Mouse (Mus musculus) stomach, embryonic 15.5 days (tissue): ENCODE measurements around the gene Morc4. TPM values are rescaled to one million over a fixed set of nuclear protein-coding genes. Genes with fewer than 3 reads are reported as not detected.

Experiments
- ATAC-seq: fragments of 200-750 bp; cut with Nextera tagmentation; 2 replicates; pipeline ENCODE4 v1.8.0; 2017; ENCODE audit warnings: low read depth, moderate number of reproducible peaks, moderate TSS enrichment; ENCODE audit not compliant: insufficient read depth, low FRiP score
- H3K27ac ChIP-seq: fragments of 300-500 bp; sonication (generic); 2 replicates; pipeline ENCODE4 v1.5.1; 2015; ENCODE audit warnings: mild to moderate bottlenecking, inconsistent platforms
- H3K27me3 ChIP-seq: fragments of 300-500 bp; sonication (generic); replicated peaks from 2 replicates; pipeline ENCODE4 v1.6.1; 2015; ENCODE audit warnings: inconsistent platforms
- H3K36me3 ChIP-seq: fragments of 300-500 bp; sonication (generic); 2 replicates; pipeline ENCODE4 v1.6.1; 2015; ENCODE audit warnings: inconsistent platforms
- H3K4me1 ChIP-seq: fragments of 300-500 bp; sonication (generic); 2 replicates; pipeline ENCODE4 v1.6.1; 2015; ENCODE audit warnings: inconsistent platforms
- H3K4me2 ChIP-seq: fragments of 300-500 bp; sonication (generic); 2 replicates; pipeline ENCODE4 v1.6.1; 2015; ENCODE audit warnings: mild to moderate bottlenecking, inconsistent platforms
- H3K4me3 ChIP-seq: fragments of 300-500 bp; sonication (generic); replicated peaks from 2 replicates; pipeline ENCODE4 v1.5.1; 2015; ENCODE audit warnings: inconsistent platforms
- H3K9ac ChIP-seq: fragments of 300-500 bp; sonication (generic); 2 replicates; pipeline ENCODE4 v1.6.1; 2015; ENCODE audit warnings: inconsistent platforms
- H3K9me3 ChIP-seq: fragments of 300-500 bp; sonication (generic); 2 replicates; pipeline ENCODE4 v1.6.1; 2016; ENCODE audit warnings: inconsistent platforms
- WGBS: fragments of 180-500 bp; shearing (Covaris S2); methylation state at CpG from one replicate; pipeline ENCODE4 v1.1.7; 2015; 5-methylcytosine and 5-hydroxymethylcytosine counted together
- polyA plus RNA-seq: library from polyadenylated mRNA; unstranded; fragments of >200 nt; fragmentation: Nextera tagmentation; extraction: Ambion mirVana; gene quantifications from 2 replicates; pipeline ENCODE4 v1.2.1, GENCODE M21; 2015

Gene Morc4
- 17.5 and 19.6 TPM in 2 replicates for polyA plus RNA-seq

DNA sequence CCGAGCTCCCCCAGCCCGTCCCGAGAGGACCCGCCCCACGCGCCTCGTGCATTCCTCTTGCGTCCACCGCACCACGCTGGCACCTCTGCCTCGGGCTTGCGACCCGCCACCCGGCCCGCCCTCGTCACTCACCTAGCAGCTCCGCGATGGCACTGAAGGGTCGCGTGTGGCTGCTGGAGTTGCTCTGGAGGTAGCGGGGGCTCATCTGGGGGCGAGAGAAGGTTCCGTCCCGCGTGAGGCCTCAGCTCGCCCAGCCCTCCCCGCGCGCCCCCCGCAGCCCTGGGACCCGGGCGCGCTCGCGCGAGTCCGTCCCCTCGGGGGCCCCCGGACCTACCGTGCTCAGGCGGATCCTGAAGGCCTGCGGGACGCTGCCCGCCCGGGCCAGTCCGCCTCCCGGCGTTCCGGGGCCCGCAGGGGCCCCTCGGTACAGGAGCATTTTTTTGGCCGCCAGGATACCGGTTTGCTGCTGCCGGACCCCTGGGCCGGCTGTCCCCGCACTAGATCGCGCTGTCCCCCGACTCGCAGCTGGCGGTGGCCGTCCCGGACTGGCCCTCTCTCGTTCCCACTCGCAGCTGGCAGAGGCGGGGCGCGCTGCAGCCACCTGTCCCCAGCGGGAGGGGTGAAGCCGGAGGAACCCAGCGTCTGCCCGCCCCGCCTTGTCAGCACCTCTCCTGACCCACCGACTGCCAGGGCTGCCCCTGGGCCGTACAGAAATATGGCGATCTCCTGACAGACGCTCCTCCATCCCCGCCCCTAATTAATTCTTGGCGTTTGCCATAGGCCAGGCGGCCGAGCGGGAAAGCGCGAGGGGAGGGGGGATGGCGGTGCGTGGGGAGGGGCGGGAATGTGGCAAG lies at the start of gene Morc4:
TSS of gene Morc4 (minus strand) at position 740 of the 854 bp plus-strand sequence.
- H3K4me1 ChIP-seq: no peaks in the 10 kb centered on the region
- peak; percentile 90 for ATAC-seq
- no peaks in the 10 kb centered on the region for H3K9me3 ChIP-seq
- 22% methylated on average over 75 of the region's 87 CpGs for WGBS
- H3K4me3 ChIP-seq: peak within 1 kb of the TSS; percentile 59
- no peaks in the 10 kb centered on the region for H3K27me3 ChIP-seq
- H3K4me2 ChIP-seq: peak within 1 kb of the TSS; percentile 74
- no peak within 1 kb of the TSS for H3K27ac ChIP-seq
- peak within 1 kb of the TSS; percentile 44; the same call in 1 of the 2 replicates for H3K9ac ChIP-seq
- no peaks in the 10 kb centered on the region for H3K36me3 ChIP-seq

DNA sequence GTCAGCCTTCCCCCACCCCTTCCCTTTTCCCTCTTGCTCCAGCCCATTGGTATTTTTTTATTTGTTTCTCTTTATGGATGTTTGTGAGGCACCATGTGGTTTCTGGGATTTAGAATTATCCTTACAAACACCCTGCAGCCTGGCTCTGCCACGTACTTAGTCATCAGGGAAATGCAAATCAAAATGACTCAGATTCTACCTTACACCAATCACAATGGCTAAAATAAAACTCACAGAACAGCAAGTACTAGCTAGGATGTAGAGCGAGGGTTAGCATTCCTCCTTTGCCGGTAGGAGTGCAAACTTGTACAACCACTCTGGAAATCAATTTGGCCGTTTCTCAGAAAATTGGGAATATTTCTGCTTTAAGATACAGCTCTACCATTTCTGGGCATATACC lies 49.1 kb upstream of the Morc4 start:
- H3K4me3 ChIP-seq: no peak overlapping the region
- H3K9me3 ChIP-seq: no peaks in the 10 kb centered on the region
- H3K36me3 ChIP-seq: no peaks in the 10 kb centered on the region
- H3K27me3 ChIP-seq: no peaks in the 10 kb centered on the region
- no peak for ATAC-seq
- H3K9ac ChIP-seq: no peak overlapping the region
- no peak overlapping the region for H3K27ac ChIP-seq
- no peak overlapping the region for H3K4me2 ChIP-seq
- H3K4me1 ChIP-seq: no peaks in the 10 kb centered on the region
- WGBS: 84% methylated on average over 4 of the region's 4 CpGs

DNA sequence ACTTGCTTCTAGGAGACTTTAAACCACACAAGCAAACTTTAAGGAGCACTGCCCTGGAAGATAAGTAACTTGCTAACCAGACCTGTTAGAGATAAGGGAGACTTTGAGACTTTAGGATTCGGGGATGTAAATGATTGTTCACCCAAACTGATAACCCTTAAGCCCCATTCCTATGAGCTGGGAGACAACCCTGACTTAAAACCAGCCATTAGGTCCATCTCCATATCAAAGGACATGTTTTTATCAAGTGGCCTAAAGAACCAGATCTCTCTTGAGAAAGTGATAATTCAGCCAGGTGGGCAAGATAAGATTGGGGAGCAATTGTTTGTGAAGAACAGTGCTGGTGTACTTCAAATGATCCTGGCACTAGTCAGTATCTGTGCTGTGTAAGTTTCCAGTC lies 19.9 kb upstream of the Morc4 start:
- Histone ChIP-seq H3K9me3 (no peaks in the 10 kb centered on the region), H3K4me1 (no peaks in the 10 kb centered on the region), H3K4me2 (no peak overlapping the region), H3K9ac (no peak overlapping the region), H3K4me3 (no peak overlapping the region), H3K27ac (no peak overlapping the region), H3K27me3 (no peaks in the 10 kb centered on the region), H3K36me3 (no peaks in the 10 kb centered on the region)
- no peak for ATAC-seq
- WGBS: 44% methylated on average over 1 of the region's 1 CpGs

DNA sequence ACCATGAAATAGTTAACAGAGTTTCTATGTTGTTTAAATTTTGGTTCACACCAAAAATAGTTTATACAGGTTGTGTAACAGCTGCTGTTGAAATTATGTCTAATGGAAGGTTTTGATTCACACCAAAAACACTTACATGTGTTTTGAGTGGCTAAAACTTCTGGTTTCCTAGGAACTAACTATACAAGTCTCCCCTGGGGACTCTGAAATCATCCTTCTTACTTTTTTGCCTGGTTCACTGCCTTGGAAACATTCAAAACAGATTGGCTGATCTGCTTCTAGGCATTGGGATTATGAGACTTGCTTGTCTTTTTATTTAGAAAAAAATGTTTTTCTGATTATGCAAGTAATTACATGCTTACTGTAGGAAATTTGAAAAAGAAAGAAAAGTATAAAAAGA lies 11.7 kb upstream of the Morc4 start:
- ATAC-seq: no peak
- Histone ChIP-seq H3K9ac (no peak overlapping the region), H3K4me1 (no peaks in the 10 kb centered on the region), H3K27ac (no peak overlapping the region), H3K4me3 (no peak overlapping the region), H3K36me3 (no peaks in the 10 kb centered on the region), H3K9me3 (no peaks in the 10 kb centered on the region), H3K4me2 (no peak overlapping the region), H3K27me3 (no peaks in the 10 kb centered on the region)

DNA sequence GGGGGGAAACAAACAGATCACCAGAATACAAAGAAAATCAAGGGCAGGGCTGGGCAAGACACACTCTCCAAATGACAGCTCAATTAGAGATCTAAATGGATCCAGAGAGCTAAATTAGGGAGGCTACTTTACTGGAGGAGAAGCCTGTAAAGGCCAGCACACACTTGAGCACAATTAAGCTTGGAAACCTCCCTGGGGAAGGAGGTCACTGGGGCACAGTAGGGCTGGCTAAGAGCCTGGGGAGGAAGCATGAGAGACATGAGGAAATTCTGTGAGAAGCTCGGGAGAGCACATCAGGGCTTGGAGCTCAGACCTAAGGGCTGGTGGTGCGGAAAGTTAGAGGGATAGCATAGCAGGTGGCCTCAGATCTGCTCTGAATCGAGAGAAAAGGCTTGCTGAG lies 6.5 kb upstream of the Morc4 start:
- Histone ChIP-seq H3K4me1 (no peaks in the 10 kb centered on the region), H3K36me3 (no peaks in the 10 kb centered on the region), H3K27me3 (no peaks in the 10 kb centered on the region), H3K9ac (no peak overlapping the region), H3K9me3 (no peaks in the 10 kb centered on the region), H3K27ac (no peak overlapping the region), H3K4me3 (no peak overlapping the region), H3K4me2 (no peak overlapping the region)
- 66% methylated on average over 3 of the region's 3 CpGs for WGBS
- ATAC-seq: no peak

DNA sequence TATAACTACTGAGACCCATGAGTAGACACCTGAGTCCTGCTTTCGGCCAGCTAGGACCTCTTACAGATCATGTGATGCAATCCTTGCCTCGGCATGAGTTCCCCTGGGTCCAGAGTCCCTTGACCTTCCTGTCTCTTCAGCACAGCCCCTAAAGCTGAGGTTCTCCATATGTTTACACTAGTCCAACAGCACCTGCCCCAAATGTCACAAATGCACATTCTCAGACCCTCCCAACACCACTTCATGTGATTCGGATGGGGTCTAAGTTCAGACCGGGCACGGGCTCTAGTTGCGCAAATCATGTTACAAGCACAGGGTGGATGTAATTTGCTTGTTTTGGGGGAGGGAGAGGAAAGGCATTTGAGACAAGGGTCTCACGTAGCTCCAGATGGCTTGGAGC lies 5.6 kb upstream of the Morc4 start:
- WGBS: 77% methylated on average over 7 of the region's 7 CpGs
- no peaks in the 10 kb centered on the region for H3K4me1 ChIP-seq
- ATAC-seq: no peak; the same call in 1 of the 2 replicates
- H3K9me3 ChIP-seq: no peaks in the 10 kb centered on the region
- no peak overlapping the region for H3K4me3 ChIP-seq
- H3K27me3 ChIP-seq: no peaks in the 10 kb centered on the region
- no peaks in the 10 kb centered on the region for H3K36me3 ChIP-seq
- H3K4me2 ChIP-seq: no peak overlapping the region
- H3K27ac ChIP-seq: no peak overlapping the region
- H3K9ac ChIP-seq: no peak overlapping the region

DNA sequence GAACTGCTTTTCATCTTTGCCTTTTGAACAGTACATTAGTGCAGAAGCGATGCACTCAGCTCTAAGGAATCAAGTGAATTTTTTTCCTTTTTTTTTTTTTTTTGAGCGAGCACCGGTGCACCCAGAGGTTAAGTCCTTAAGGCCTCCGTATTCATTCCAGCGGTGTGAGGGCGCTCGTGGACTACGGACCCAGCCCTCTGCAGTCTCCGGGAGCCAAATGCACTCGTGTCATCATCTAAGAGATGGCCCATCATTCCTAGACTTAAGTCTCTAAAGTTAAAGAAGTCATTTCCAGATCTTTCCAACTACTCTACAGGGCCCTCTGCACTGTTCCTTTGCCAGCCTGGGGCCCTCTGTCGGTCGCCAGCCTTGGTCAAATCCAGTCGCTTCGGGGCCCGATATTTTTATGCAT lies 1.2 kb downstream of the Morc4 start:
- H3K27ac ChIP-seq: no peak overlapping the region
- ATAC-seq: no peak
- no peaks in the 10 kb centered on the region for H3K9me3 ChIP-seq
- H3K4me3 ChIP-seq: peak overlapping the region; percentile 59
- H3K27me3 ChIP-seq: no peaks in the 10 kb centered on the region; the same call in 1 of the 2 replicates
- no peaks in the 10 kb centered on the region for H3K36me3 ChIP-seq
- no peak overlapping the region for H3K9ac ChIP-seq
- H3K4me1 ChIP-seq: no peaks in the 10 kb centered on the region
- H3K4me2 ChIP-seq: peak overlapping the region; percentile 74
- WGBS: 17% methylated on average over 15 of the region's 15 CpGs

DNA sequence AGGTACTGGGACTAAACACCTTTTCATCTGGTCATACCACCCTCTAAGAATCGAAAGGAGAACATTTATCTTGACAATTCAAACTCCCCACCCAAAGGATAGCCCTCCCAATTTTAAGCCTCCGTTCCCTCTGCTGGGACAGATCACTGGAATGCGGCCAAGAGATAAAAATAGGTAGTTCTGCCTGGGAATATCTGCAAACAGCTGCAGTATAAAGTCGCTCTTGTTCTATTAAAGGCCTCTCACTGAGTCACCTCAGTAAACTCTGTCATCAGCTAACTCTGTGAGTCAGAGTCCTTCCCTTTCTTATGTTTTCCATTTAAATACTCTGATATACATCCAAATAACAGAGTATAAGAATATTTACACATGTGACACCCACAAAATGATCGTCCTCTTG lies 12.1 kb downstream of the Morc4 start:
- Histone ChIP-seq H3K9me3 (no peaks in the 10 kb centered on the region), H3K4me1 (no peaks in the 10 kb centered on the region), H3K27ac (no peak overlapping the region), H3K9ac (no peak overlapping the region), H3K4me3 (no peak overlapping the region), H3K36me3 (no peaks in the 10 kb centered on the region), H3K27me3 (no peaks in the 10 kb centered on the region), H3K4me2 (no peak overlapping the region)
- no peak for ATAC-seq
- WGBS: 64% methylated on average over 5 of the region's 5 CpGs

DNA sequence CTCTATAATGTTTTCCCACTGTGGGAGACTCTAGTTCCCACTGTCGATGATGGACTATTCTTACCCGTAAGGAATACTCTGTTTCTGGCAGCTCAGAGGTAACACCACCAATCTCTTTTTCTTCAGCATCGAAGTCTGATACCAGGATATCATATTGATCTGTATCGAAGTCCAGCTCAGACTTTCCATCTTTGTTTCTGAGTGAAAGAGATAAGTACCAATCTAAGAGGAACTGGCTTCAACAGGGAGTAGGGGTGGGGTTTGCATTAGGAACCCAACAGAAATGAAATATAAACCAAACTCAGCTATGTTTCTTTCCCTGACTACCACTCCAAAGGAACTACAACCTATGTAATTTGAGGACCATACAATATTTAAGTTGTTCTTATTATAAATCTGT lies 16.7 kb downstream of the Morc4 start:
- WGBS: 88% methylated on average over 4 of the region's 4 CpGs

DNA sequence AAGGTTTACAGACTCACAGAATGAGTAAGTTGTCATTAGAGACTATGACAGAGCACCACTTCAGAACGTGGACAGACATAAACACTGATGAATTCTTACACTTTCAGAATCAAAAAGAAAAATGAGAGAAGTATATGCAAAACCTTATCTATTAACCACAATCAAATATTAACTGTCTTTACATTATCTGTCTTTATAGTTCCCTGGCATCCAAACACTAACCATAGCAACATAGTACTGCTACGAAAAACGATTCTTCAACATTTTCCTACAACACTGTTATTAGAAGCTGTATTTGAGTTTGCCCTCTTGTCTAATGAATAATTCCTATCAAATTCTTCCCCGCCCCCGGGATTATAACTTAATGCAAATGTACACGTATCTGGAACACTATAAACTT lies 30.4 kb downstream of the Morc4 start:
- Histone ChIP-seq H3K27me3 (no peaks in the 10 kb centered on the region), H3K9ac (no peak overlapping the region), H3K36me3 (no peaks in the 10 kb centered on the region), H3K4me2 (no peak overlapping the region), H3K4me1 (no peaks in the 10 kb centered on the region), H3K4me3 (no peak overlapping the region), H3K9me3 (no peaks in the 10 kb centered on the region), H3K27ac (no peak overlapping the region)
- WGBS: 78% methylated on average over 6 of the region's 6 CpGs
- no peak for ATAC-seq

More for the DNA sequence above, 16.7 kb downstream of the Morc4 start:
- H3K4me1 ChIP-seq: no peaks in the 10 kb centered on the region
- no peak for ATAC-seq
- H3K4me2 ChIP-seq: no peak overlapping the region
- H3K27ac ChIP-seq: no peak overlapping the region
- no peaks in the 10 kb centered on the region for H3K9me3 ChIP-seq
- no peak overlapping the region for H3K9ac ChIP-seq
- no peaks in the 10 kb centered on the region for H3K27me3 ChIP-seq
- no peak overlapping the region for H3K4me3 ChIP-seq
- no peaks in the 10 kb centered on the region for H3K36me3 ChIP-seq

DNA sequence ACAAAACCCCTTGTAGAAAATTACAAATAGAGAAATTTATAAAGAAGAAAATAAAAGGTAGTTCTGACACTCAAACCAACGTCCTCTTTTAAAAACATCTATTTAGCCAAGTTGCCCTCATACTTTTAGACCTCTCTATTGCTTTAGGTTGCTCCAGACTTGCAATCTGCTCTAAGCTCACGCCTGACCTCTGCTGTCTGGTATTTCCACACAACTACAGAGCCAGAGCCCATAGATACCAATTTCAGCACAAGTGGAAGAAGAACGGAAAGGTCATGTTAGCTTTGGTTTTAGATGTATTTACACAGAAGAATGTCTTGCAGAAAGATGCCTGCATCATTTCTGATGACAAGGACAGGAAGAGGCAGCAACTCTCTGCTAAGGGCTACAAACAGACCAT lies 32.4 kb downstream of the Morc4 start:
- no peaks in the 10 kb centered on the region for H3K9me3 ChIP-seq
- 39% methylated on average over 3 of the region's 3 CpGs for WGBS
- no peak overlapping the region for H3K4me2 ChIP-seq
- H3K27ac ChIP-seq: no peak overlapping the region
- H3K4me1 ChIP-seq: no peaks in the 10 kb centered on the region
- no peak for ATAC-seq
- no peak overlapping the region for H3K4me3 ChIP-seq
- no peak overlapping the region for H3K9ac ChIP-seq
- no peaks in the 10 kb centered on the region for H3K36me3 ChIP-seq
- no peaks in the 10 kb centered on the region for H3K27me3 ChIP-seq

DNA sequence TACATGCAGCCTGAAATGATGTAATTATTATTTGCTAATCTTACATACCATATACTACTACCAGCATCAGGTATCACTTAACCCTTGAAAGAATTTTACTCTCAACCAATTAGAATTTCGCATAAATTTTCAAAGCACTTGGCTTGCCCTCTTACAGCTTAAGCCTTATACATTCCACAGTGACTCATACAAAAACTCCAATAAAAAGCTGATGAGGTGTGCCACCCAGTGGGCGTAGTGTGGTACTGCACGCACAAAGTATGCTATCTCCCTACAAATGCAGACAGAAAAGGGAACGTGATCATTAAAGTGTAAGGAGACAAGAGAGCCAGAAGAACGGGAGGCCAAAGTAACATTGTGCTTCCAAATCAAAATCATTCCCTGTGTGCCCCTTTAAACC lies 39.0 kb downstream of the Morc4 start:
- H3K27ac ChIP-seq: no peak overlapping the region
- no peak overlapping the region for H3K4me3 ChIP-seq
- ATAC-seq: no peak

More for the DNA sequence above, 39.0 kb downstream of the Morc4 start:
- H3K4me2 ChIP-seq: no peak overlapping the region
- no peaks in the 10 kb centered on the region for H3K4me1 ChIP-seq
- H3K27me3 ChIP-seq: no peaks in the 10 kb centered on the region
- no peaks in the 10 kb centered on the region for H3K9me3 ChIP-seq
- WGBS: 14% methylated on average over 5 of the region's 5 CpGs
- H3K36me3 ChIP-seq: no peaks in the 10 kb centered on the region
- no peak overlapping the region for H3K9ac ChIP-seq
